Mouse (Mus musculus) mouse embryonic stem cell (cell line): ENCODE results near the gene Zfp981.
"Not testable (repeated sequence)": the region's sequence is repeated elsewhere in the genome, so short reads cannot be mapped to it uniquely, and the experiment has no call there.

Experiments
- in situ Hi-C, 2 experiments: fragments of 300-500 bp; cut with MboI; formaldehyde crosslinking; loops; 1 replicate in 1 of 2; 3 replicates in 1 of 2; pipeline ENCODE4 v1.14.3; 2019 to 2020; ENCODE audit warnings: low sequenced_read_pairs in 2 of 2, low pct_unique_long_range_greater_than_20kb in 1 of 2, mixed read lengths in 1 of 2; ENCODE audit not compliant: unreplicated experiment in 1 of 2

Gene Zfp981

DNA sequence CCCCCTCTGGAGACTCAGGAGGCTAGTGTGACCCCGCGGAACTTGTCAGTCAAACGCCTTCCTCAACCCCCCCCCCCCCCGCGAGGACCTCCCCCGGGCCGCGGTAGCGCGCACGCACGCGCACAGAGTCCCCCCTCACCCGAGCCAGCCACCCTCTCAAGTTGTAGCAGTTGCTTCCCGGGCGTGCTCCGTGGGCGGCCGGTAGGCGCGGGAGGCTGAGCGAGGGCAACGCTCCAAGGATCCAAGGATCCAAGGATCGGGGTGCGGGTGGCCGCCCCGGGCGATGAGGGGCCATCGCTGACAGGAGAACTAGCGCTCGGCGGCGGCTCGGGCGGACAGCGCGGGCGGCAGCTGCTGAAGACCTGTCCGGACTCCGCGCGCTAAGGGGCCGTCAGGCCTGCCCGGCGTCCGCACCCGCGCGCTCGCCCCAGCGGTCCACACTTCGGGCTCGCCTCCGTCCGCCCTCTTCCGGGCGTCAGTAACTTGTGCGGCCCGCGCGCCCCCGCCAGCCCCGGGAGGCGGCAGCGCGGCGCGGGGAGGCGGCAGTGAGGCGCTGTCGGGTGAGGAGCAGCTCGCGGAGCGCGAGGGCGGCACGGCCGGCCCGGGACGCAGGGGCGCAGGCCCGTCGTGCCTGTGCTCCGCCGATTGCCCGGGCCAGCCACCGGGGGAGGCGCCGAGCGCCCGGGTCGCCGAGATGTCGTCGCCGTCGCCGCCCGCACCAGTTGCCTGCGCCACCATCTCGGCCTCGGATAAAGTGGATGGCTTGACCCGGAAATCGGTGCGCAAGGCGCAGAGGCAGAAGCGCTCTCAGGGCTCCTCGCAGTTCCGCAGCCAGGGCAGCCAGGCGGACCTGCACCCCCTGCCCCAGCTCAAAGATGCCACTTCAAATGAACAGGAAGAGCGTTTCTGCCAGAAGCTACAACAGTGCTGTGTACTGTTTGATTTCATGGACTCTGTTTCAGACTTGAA lies 78.4 kb downstream of the Zfp981 start:
- in situ Hi-C loops = not testable (repeated sequence)
